Mouse (Mus musculus) G1E-ER4 (cell line): ENCODE data around the gene Tnrc18. TPM values are rescaled to one million over a fixed set of nuclear protein-coding genes. Genes with fewer than 3 reads are reported as not detected.

Experiments
- GATA1 ChIP-seq: IDR thresholded peaks from one replicate; pipeline ENCODE4 v1.8.0; 2012; ENCODE audit warnings: low read length, inconsistent platforms
- polyA plus RNA-seq: library from polyadenylated mRNA; stranded (reverse); fragments of >175 nt; gene quantifications from 2 replicates; pipeline ENCODE4 v1.2.3, GENCODE M21; 2012

Tnrc18 gene
- 5.1 and 5.8 TPM in 2 replicates for polyA plus RNA-seq

DNA sequence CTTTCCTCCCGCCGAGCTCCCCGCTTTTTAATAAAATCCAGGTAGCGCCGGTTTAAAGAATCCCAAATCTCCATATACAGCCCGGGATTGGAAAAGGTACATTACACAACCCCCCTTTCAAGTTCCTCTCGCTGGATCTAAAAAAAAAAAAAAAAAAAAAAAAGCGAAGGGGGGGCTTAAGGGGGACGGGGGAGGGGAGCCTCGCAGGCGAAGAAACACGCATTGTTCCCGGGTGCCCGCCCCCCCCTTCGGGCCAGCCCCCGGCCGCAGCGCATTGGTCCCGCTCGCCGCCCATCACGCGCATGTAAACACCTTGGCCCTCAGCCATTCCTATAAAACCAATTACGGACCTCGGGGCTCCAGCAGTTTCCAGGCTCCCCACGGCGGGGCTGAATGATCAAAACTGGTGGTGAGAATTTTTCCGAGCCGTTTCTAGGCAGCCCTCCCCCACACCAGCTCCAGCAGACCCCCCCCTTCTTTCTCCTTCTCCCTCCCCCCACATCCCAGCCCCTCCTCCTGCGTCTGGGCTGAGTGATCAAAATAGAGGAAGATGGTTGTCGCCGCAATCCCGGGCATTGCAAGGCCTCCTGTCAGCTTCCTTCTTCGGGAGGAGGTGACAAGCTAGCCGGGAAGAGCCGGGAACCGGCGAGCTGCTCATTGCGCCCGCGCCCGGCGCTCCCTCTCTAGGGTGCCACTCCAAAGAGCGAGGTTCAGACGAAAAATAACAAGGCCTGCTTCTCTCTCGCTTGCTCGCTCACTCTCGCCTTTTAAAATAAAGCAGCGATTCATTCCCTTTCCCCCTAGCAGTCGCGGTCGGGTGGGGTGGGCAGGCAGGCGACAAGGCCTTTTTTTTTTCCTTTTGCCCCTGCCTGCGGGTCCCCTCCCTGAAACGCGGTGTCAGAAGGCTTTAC lies at the start of gene Tnrc18:
Gene Tnrc18, minus strand, starts transcription at position 139 of the 911 bp plus-strand sequence.
- no peak for TF ChIP-seq GATA1

DNA sequence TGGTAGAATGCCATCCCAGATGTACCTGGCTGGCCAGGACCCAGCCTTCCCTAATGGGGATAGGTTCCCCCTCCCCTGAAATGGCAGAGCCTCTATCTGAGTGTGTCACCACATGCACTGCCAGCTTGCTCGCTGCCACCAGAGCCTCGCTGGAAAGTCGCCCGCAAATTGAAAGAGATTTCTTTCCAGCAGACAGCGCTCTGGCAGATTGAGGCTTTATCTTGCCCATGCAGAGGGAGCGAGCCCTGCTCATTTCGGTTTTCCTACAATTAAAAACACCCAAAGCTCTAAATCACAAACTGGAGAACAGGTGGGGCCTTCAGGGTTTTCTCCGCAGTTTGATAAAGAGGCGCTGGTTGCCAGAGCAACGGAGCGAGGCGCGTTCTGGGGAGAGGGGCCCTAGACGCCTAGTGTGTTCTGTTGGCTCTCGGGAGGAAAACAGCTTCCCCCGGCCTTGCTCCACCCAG lies 40.3 kb upstream of the Tnrc18 start:
- TF ChIP-seq GATA1, result no peak

DNA sequence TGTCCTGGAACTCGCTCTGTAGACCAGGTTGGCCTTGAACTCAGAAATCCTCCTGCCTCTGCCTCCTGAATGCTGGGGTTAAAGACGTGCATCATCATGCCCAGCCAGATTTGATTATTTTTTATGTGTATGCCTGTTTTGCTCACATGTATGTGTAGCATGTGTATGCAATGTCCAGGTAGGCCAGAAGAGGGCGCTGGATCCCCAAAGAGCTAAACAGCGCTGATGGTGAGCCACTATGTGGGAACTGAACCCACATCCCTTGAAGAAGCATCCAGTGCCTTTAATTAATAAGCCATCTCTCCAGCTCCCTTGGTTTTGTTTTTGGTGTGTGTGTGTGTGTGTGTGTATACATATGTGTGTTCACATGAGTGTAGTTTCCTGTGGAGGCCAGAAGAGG lies 38.9 kb upstream of the Tnrc18 start:
- no peak for TF ChIP-seq GATA1

DNA sequence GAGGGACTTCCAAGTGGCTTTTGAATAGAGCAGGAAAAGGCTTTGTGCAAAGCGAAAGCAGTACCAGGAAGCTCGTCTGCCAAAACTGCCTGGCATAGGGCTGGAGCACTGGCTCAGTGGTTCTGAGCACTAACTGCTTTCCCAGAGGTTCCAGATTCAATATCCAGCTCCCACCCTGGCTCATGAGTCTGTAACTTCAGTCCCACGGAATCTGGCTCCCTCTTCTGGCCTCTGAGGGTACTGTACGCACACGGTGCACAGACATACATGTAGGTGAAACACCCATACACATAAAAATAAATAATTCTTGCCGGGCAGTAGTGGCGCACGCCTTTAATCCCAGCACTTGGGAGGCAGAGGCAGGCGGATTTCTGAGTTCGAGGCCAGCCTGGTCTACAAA lies 37.4 kb upstream of the Tnrc18 start:
- TF ChIP-seq GATA1, result no peak

DNA sequence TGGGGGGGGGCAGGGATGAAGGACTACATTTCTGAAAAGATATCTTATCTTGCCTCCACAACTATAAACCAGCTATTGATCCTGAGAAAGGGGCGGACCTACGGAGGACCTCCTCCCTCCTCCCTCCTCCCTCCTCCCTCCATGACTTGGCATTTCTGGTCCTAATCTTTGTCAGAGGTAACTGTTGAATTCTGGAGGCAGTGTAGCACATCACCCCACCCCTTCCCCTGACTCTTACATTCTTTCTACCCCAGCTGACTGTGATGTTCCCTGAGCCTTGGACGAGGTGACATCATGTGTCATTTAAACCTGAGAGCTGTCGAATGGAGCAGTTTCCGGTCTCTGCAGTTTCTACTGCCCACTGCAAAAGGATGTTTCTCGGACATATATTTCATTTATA lies 36.1 kb upstream of the Tnrc18 start:
- no peak for TF ChIP-seq GATA1

DNA sequence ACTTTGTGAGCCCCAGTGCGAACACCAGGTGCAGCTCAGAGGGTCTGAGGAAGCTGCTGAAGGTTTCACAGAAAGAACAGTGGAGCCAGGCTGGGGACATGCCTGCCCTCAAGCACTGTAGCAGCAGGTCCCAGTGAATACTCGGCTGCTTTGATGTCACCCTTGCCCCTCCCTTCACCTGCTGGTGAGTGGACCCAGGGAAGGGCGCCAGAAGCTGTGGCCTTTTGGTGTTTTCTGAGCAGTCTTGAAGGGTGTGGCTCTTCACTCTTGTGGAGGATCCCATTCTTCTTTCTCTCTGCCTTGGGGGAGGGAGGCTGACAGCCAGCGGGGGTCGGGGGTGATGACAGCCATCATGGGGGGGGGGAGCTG lies 34.2 kb upstream of the Tnrc18 start:
- no peak for TF ChIP-seq GATA1

DNA sequence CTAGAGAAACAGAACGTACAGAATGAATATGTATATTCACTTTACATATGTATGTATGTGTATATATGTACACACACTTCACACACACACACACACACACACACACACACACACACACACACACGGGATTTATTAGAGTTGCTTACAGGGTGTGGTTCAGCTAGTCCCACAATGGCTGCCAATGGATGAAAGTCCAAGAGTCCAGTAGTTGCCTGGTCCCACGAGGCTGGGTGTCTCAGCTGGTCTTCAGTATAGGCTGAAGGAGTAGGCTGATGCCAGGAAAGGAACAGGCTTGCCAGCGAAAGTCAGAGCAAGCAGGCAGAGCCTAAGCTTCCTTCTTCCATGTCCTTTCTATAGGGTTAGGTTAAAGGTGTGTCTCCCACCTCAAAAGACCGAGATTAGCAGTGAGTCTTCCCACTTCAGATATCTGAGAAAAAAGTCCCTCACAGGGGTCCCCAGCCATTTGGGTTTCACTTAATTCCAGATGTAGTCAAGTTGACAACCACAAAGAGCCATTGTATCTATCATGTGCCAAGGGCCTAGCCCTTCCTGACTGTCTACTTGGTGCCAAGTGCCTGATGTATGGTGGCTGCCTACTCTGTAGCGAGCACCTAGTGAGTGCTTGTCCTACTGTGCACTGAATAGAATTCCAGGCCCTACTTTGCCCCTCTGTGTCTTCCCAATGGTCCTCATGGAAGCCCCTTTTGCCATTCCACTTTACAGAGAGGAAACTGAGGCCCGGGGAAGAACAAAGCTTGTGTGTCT lies 33.6 kb upstream of the Tnrc18 start:
- no peak for TF ChIP-seq GATA1

DNA sequence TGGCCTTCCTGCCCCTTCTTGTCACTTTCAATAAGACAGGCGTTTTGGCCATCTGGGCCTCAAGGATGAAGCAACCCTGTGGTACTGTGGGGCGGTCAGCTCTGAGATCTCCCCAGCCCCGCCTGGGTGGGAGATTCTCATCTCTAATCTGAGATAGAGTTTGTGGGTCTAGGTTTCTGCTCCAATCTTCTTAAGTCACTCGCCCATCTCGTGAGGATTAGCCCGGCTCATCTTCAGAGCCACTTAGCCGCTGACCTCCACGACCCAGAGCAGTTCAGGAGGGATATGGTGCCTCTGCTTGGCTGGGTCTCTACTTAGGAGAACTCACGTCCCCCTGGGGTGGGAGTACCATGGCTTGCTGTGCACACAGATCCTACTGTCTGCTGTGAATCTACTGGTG lies 33.0 kb upstream of the Tnrc18 start:
- no peak for TF ChIP-seq GATA1

DNA sequence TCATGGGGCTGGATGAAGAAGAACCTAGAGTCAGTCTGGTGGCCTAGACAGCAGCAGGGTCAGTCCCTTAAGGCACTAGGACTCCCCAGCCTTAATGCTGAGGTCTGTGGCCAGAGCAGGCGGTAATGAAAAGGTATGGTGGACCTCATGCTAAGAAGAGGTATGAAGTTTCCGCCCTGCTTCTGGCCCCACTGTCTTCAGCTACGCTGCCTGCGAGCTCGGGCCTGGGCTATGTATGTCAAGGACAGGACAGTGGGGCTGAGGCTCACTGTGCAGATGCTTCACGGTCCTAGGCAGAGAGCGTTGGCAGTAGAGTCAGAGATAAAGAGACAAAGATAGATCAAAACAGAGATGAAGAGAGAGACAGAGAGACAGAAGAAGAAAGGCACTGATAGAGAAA lies 31.4 kb upstream of the Tnrc18 start:
- no peak for TF ChIP-seq GATA1

DNA sequence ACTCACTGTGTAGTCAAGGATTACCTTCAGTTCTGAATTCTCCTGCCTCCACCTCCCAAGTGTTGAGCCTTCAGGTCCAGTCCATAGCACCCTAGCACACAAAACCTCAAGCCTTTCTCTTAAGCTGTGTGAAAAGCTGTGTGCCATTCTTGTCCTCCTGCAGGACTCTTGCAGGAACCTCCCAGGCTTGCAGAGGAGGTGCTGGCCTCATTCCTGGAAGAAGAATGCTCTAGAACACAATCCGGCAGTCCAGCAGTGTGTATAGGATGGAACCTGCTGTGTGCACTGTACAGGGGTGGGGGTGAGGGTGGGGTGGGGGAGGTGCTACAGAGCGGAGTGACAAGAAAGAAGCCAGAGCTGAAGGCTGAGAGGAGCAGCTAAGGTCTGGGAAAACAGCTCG lies 30.7 kb upstream of the Tnrc18 start:
- no peak for TF ChIP-seq GATA1

DNA sequence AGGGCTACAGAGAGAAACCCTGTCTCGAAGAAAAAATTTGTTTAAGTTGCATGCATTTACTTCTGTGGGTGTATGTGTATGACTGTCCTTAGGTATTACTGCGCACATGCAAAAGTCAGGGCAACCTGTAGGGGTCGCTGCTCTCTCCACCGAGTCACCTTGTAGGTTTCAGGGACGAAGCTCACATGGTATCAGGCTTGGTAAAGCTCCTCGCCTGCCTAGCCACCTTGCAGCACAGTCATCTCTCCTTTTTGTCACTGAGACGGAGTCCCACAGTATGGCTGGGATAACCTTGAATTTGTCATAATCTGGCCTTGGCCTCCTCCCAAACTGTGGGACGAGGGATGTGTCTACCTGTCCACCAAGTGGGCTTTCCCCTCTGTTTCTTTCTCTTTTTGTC lies 27.0 kb upstream of the Tnrc18 start:
- no peak for TF ChIP-seq GATA1

DNA sequence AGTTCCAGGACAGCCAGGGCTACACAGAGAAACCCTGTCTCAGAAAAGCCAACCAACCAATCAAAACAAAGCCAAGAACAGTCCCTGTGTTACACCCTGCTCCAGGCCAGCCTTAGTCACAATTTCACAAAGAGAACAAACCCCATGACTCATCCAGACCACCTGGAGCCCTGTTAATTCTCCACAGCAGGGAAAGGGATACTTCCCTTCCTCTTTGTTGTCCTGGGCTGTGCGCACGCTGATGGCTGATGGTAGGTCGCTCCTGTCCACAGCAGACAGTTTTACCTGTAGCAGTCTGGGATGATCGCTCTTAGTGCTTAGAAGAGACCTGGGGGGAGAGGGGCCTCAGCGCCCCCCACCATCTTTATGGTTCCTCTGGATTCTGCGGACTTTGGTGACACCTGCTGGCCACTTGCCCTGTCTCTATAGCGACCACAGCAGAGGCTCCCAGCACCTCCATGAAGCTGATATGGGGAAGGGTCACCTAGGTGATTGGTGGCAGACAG lies 24.7 kb upstream of the Tnrc18 start:
- no peak for TF ChIP-seq GATA1

DNA sequence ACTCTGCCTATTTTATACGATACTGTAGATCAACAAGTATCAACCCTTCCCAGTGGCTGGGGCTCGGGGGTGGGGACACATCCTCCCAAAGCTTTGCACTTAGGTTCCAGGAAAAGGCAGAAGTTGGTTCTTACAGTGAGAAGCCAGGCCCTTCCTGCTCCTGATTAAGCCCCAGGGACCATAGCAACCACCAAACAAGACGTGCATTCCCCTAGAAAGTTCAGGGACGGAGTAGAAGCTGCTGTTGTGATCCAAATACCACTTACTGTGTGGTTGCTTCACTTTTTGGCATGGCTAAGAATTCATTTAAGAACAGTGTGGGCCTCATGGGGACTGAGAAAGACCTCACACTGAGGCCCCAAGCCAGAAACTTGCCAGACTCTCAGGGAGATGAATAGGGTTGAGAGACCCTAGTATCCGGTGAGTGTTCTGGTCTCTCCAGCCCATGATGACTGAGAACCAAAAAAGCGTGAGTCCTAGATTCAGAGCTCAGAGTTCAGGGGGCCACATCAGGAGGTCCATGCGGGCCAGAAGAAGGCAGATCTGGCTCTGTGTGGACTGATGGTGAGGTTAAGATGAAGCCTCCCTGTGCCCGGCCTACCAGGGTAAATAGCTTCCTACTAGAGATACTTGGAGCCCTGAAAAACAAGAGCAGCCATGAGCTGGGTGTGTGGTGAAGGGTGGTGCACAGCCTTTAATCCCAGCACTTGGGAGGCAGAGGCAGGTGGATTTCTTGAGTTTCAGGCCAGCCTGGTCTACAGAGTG lies 24.1 kb upstream of the Tnrc18 start:
- no peak for TF ChIP-seq GATA1

DNA sequence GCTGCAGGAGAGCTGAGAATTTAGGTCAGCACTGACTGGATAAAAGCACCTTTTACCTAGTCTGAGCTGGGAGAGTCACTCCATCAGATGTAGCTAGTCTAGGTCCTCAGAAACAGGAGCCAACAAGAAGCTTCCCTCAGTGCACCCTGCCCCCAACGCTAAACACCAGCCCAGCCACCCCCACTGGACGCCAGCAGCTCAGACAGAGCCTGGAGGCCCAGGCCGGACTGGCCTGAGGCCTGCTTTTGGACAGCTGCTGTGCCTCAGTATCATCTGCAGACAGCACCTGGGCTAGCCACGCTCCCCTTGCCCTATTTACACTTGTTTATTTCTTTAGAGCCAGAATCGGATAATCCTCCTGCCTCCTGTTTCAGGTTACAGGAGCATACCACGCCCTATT lies 19.4 kb upstream of the Tnrc18 start:
- no peak for TF ChIP-seq GATA1

DNA sequence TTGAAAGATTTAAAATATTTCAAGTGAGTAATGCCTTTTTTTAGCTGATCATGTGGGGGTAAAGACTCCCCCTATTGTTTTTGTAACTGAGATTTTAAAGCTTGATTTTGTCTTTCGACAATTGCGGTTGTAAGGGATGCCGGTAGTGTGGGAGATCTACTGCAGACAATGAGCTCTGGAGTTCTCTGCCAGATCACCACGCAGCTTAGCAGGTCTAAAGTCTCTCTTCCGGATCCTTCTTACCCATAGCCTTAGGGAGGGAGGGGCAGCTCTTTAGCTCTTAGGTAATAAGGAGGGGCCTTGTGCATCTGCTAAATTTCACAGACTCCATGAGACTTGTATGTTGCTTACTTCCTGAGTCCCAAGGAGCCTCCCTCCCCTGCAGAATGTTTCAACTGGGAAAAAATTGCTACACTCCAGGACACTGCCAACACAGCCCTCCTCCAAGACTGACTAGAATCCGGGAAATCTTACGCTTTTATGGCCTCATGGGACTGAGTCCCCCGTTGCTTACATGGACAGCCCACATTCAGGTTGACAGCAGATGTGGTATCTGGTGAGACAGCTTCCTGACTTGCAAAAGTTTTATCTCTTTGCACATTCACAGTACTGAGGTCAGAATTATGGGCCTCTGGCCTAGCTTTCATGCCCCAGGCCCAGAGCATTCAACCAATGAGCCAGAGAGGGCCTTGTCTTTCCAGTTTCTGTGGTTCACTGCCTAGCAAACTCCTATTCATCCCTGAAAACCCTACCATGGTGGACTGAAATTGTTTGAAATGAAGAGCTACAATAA lies 16.4 kb upstream of the Tnrc18 start:
- no peak for TF ChIP-seq GATA1
